Mouse (Mus musculus) leukemia stem cell, adult 10-12 weeks (primary cell): ENCODE results near the gene Tomm40. TPM values are rescaled to one million over a fixed set of nuclear protein-coding genes. Genes with fewer than 3 reads are reported as not detected.

ENCODE experiments used
- polyA plus RNA-seq: library from polyadenylated mRNA; stranded (reverse); fragments of >175 nt; gene quantifications from 2 replicates; pipeline ENCODE4 v1.2.3, GENCODE M21; 2012; ENCODE audit warnings: low replicate concordance

Tomm40 gene
- 213 and 277 TPM in 2 replicates for polyA plus RNA-seq

GRCm38 (mm10) chr7:19715239-19716054 lies at the start of gene Tomm40:
Gene Tomm40, minus strand, starts transcription at chr7:19715438.

GRCm38 (mm10) chr7:19750217-19751069 lies 35.2 kb upstream of the Tomm40 start, which contains the start of gene Nectin2:
Gene Nectin2, minus strand, starts transcription at chr7:19750483.

GRCm38 (mm10) chr7:19698907-19699826 lies 16.1 kb downstream of the Tomm40 start, which contains the start of gene Apoe:
Gene Apoe, minus strand, starts transcription at chr7:19699188.

GRCm38 (mm10) chr7:19691873-19692865 lies 23.1 kb downstream of the Tomm40 start, which contains the start of gene Apoc1:
Gene Apoc1, minus strand, starts transcription at chr7:19692660.

GRCm38 (mm10) chr7:19681202-19681694 lies 34.0 kb downstream of the Tomm40 start, which contains the start of the genes Gm44805 and Apoc4:
Gene Gm44805, minus strand, starts transcription at chr7:19681423.
Gene Apoc4, minus strand, starts transcription at chr7:19681479.

GRCm38 (mm10) chr7:19677872-19678271 lies 37.4 kb downstream of the Tomm40 start, which contains the start of gene Apoc2:
Gene Apoc2, minus strand, starts transcription at chr7:19677941.

GRCm38 (mm10) chr7:19664955-19665841 lies 50.0 kb downstream of the Tomm40 start, which contains the start of gene Clptm1:
Gene Clptm1, minus strand, starts transcription at chr7:19665033.

Other genes with a start within 250 kb of the Tomm40 start
- gene Bloc1s3, start 207.1 kb downstream of the Tomm40 start, polyA plus RNA-seq, result 5.1 and 6.1 TPM in 2 replicates
- 53.1 and 54.0 TPM in 2 replicates for gene Trappc6a, start 207.0 kb downstream of the Tomm40 start, polyA plus RNA-seq
- gene Nkpd1, start 197.6 kb downstream of the Tomm40 start, polyA plus RNA-seq, result 0.13 and 0.14 TPM in 2 replicates
- 143 and 152 TPM in 2 replicates for gene Ppp1r37, start 152.4 kb downstream of the Tomm40 start, polyA plus RNA-seq
- gene Zfp296, start 138.2 kb downstream of the Tomm40 start, polyA plus RNA-seq, result 10.0 and 11.1 TPM in 2 replicates
- gene Gemin7, start 137.8 kb downstream of the Tomm40 start, polyA plus RNA-seq, result 22.7 and 43.0 TPM in 2 replicates
- gene Clasrp, start 111.0 kb downstream of the Tomm40 start, polyA plus RNA-seq, result 117 and 363 TPM in 2 replicates
- 13.7 and 26.5 TPM in 2 replicates for gene Relb, start 86.0 kb downstream of the Tomm40 start, polyA plus RNA-seq
- gene Clptm1, start 50.4 kb downstream of the Tomm40 start, polyA plus RNA-seq, result 187 and 280 TPM in 2 replicates
- not detected in 2 replicates for gene Apoc2, start 37.5 kb downstream of the Tomm40 start, polyA plus RNA-seq
- gene Gm44805, start 34.0 kb downstream of the Tomm40 start, polyA plus RNA-seq, result not detected in 2 replicates
- gene Apoc4, start 34.0 kb downstream of the Tomm40 start, polyA plus RNA-seq, result not detected in 2 replicates
- 0.99 TPM in 1 of 2 replicates, not detected in the other for gene Apoc1, start 22.8 kb downstream of the Tomm40 start, polyA plus RNA-seq
- 178 and 422 TPM in 2 replicates for gene Apoe, start 16.2 kb downstream of the Tomm40 start, polyA plus RNA-seq
- 4.9 and 6.0 TPM in 2 replicates for gene Nectin2, start 35.0 kb upstream of the Tomm40 start, polyA plus RNA-seq
- 6.0 and 6.9 TPM in 2 replicates for gene Bcam, start 55.6 kb upstream of the Tomm40 start, polyA plus RNA-seq
- gene Cblc, start 81.4 kb upstream of the Tomm40 start, polyA plus RNA-seq, result 0.51 TPM in 1 of 2 replicates, not detected in the other
- 67.9 and 83.4 TPM in 2 replicates for gene Bcl3, start 107.3 kb upstream of the Tomm40 start, polyA plus RNA-seq
- not detected in 2 replicates for gene Gm19345, start 136.6 kb upstream of the Tomm40 start, polyA plus RNA-seq
- gene Ceacam16, start 145.9 kb upstream of the Tomm40 start, polyA plus RNA-seq, result 3.5 and 10.5 TPM in 2 replicates
- not detected in 2 replicates for gene Ceacam19, start 172.5 kb upstream of the Tomm40 start, polyA plus RNA-seq
- gene Pvr, start 205.7 kb upstream of the Tomm40 start, polyA plus RNA-seq, result 0.60 and 0.87 TPM in 2 replicates
- gene Igsf23, start 235.3 kb upstream of the Tomm40 start, polyA plus RNA-seq, result 0.20 TPM in 1 of 2 replicates, not detected in the other
- not detected in 2 replicates for gene Ceacam20, start 250.0 kb upstream of the Tomm40 start, polyA plus RNA-seq